Mouse (Mus musculus): ENCODE measurements around the gene Fam124a.
A peak's percentile ranks its signal among the peaks of the same experiment; 100 is the strongest.
"Not testable (repeated sequence)": the region's sequence is repeated elsewhere in the genome, so short reads cannot be mapped to it uniquely, and the experiment has no call there.

Gene Fam124a

GRCm38 (mm10) chr14:62555309-62555829 lies at the start of gene Fam124a:
Gene Fam124a, plus strand, starts transcription at chr14:62555737.
- DNase-seq (ENCODE audit: low read depth, low spot score), result peak; percentile 73

GRCm38 (mm10) chr14:62506261-62506660 lies 49.3 kb upstream of the Fam124a start:
- no peak for DNase-seq (ENCODE audit: low read depth, low spot score)

GRCm38 (mm10) chr14:62509350-62509749 lies 46.2 kb upstream of the Fam124a start:
- DNase-seq (ENCODE audit: low read depth, low spot score), result no peak

- DNase-seq (ENCODE audit: low read depth, low spot score), result no peak
Measured at GRCm38 (mm10) chr14:62512845-62513244, 42.7 kb upstream of the Fam124a start.

GRCm38 (mm10) chr14:62530951-62531350 lies 24.6 kb upstream of the Fam124a start:
- no peak for DNase-seq (ENCODE audit: low read depth, low spot score)

- no peak for DNase-seq (ENCODE audit: low read depth, low spot score)
Measured at GRCm38 (mm10) chr14:62536127-62536526, 19.4 kb upstream of the Fam124a start.

- DNase-seq (ENCODE audit: low read depth, low spot score), result no peak
Measured at GRCm38 (mm10) chr14:62536988-62537387, 18.5 kb upstream of the Fam124a start.

- DNase-seq (ENCODE audit: low read depth, low spot score), result no peak
Measured at GRCm38 (mm10) chr14:62539834-62540233, 15.7 kb upstream of the Fam124a start.

- DNase-seq (ENCODE audit: low read depth, low spot score), result no peak
Measured at GRCm38 (mm10) chr14:62541751-62542150, 13.8 kb upstream of the Fam124a start.

- no peak for DNase-seq (ENCODE audit: low read depth, low spot score)
Measured at GRCm38 (mm10) chr14:62546296-62546695, 9.2 kb upstream of the Fam124a start.

GRCm38 (mm10) chr14:62546746-62547145 lies 8.8 kb upstream of the Fam124a start:
- no peak for DNase-seq (ENCODE audit: low read depth, low spot score)

GRCm38 (mm10) chr14:62550121-62550520 lies 5.4 kb upstream of the Fam124a start:
- DNase-seq (ENCODE audit: low read depth, low spot score), result no peak

GRCm38 (mm10) chr14:62552771-62553170 lies 2.8 kb upstream of the Fam124a start:
- no peak for DNase-seq (ENCODE audit: low read depth, low spot score)

- peak; percentile 25 for DNase-seq (ENCODE audit: low read depth, low spot score)
Measured at GRCm38 (mm10) chr14:62553786-62554185, 1.8 kb upstream of the Fam124a start.

- DNase-seq (ENCODE audit: low read depth, low spot score), result no peak
Measured at GRCm38 (mm10) chr14:62555840-62556810, 588 bp downstream of the Fam124a start.

GRCm38 (mm10) chr14:62557111-62557510 lies 1.6 kb downstream of the Fam124a start:
- no peak for DNase-seq (ENCODE audit: low read depth, low spot score)

- no peak for DNase-seq (ENCODE audit: low read depth, low spot score)
Measured at GRCm38 (mm10) chr14:62561875-62562748, 6.6 kb downstream of the Fam124a start.

- no peak for DNase-seq (ENCODE audit: low read depth, low spot score)
Measured at GRCm38 (mm10) chr14:62563679-62564078, 8.1 kb downstream of the Fam124a start.

- not testable (repeated sequence) for DNase-seq (ENCODE audit: low read depth, low spot score)
Measured at GRCm38 (mm10) chr14:62566821-62567220, 11.3 kb downstream of the Fam124a start, which contains the start of gene Gm4131. Gene Gm4131, minus strand, starts transcription at chr14:62566921.

- DNase-seq (ENCODE audit: low read depth, low spot score), result no peak
Measured at GRCm38 (mm10) chr14:62569463-62569862, 13.9 kb downstream of the Fam124a start.

GRCm38 (mm10) chr14:62570299-62570698 lies 14.8 kb downstream of the Fam124a start:
- no peak for DNase-seq (ENCODE audit: low read depth, low spot score)

GRCm38 (mm10) chr14:62573454-62573853 lies 17.9 kb downstream of the Fam124a start:
- DNase-seq (ENCODE audit: low read depth, low spot score), result no peak
